Mouse (Mus musculus) small intestine, adult 2 months (tissue): ENCODE measurements around the gene Tnfrsf26. TPM values are rescaled to one million over a fixed set of nuclear protein-coding genes. Genes with fewer than 3 reads are reported as not detected.

Source experiments
- H3K27ac ChIP-seq: fragments of 200-500 bp; 2 replicates; pipeline ENCODE4 v1.5.1; 2012; ENCODE audit warnings: low read depth, low read length, control low read depth, inconsistent platforms; ENCODE audit not compliant: insufficient read depth
- H3K27me3 ChIP-seq: fragments of 200-500 bp; 2 replicates; pipeline ENCODE4 v1.6.1; 2012; ENCODE audit warnings: mild to moderate bottlenecking, moderate library complexity, low read length, inconsistent platforms; ENCODE audit not compliant: control insufficient read depth, insufficient read depth
- H3K36me3 ChIP-seq: fragments of 200-500 bp; 2 replicates; pipeline ENCODE4 v1.6.1; 2012; ENCODE audit warnings: mild to moderate bottlenecking, low read length, control low read depth, inconsistent platforms; ENCODE audit not compliant: control insufficient read depth, insufficient read depth
- H3K4me1 ChIP-seq: fragments of 200-500 bp; 2 replicates; pipeline ENCODE4 v1.6.1; 2012; ENCODE audit warnings: low read length, inconsistent platforms, mixed read lengths; ENCODE audit not compliant: control insufficient read depth, insufficient read depth, insufficient read length
- H3K4me3 ChIP-seq: fragments of 200-500 bp; 2 replicates; pipeline ENCODE4 v1.5.1; 2012; ENCODE audit warnings: low read depth, mild to moderate bottlenecking, control low read depth, inconsistent platforms, low read length, moderate library complexity
- CTCF ChIP-seq: fragments of 200-500 bp; IDR thresholded peaks from 2 replicates; pipeline ENCODE4 v1.5.1; 2012; ENCODE audit warnings: low read depth, mild to moderate bottlenecking, control low read depth, inconsistent platforms, low read length, moderate library complexity, mixed read lengths; ENCODE audit not compliant: insufficient replicate concordance, insufficient read length; ENCODE audit errors: extremely low read depth
- POLR2A ChIP-seq: fragments of 200-500 bp; IDR thresholded peaks from 2 replicates; pipeline ENCODE4 v1.6.1; 2012; ENCODE audit warnings: low read depth, mild to moderate bottlenecking, control low read depth, inconsistent platforms, low read length, moderate library complexity
- WGBS: fragments of 180-500 bp; shearing (Covaris S2); methylation state at CpG from one replicate; pipeline ENCODE4 v1.1.7; 2018; 5-methylcytosine and 5-hydroxymethylcytosine counted together
- polyA plus RNA-seq: library from polyadenylated mRNA; depleted of rRNA; stranded (reverse); fragments of >200 nt; gene quantifications from 2 replicates; pipeline ENCODE4 v1.2.3, GENCODE M21; 2012

The Tnfrsf26 gene
- polyA plus RNA-seq, 1 experiment = 0.27 TPM

GRCm38 (mm10) chr7:143594865-143595264 is 33.7 kb downstream of the Tnfrsf26 start:
- WGBS = 19% methylated on average over 5 of the region's 5 CpGs
- H3K4me3 ChIP-seq = no peak overlapping the region
- no peak overlapping the region for H3K27ac ChIP-seq
- H3K27me3 ChIP-seq = no peaks in the 10 kb centered on the region
- peaks cover 10% of the 10 kb centered on the region for H3K36me3 ChIP-seq
- H3K4me1 ChIP-seq = peaks cover 13% of the 10 kb centered on the region
- TF ChIP-seq POLR2A (no peak), CTCF (no peak)

- no peak for TF ChIP-seq CTCF
- TF ChIP-seq POLR2A = no peak
- Histone ChIP-seq H3K27me3 (no peaks in the 10 kb centered on the region), H3K4me3 (no peak overlapping the region), H3K4me1 (peaks cover 7% of the 10 kb centered on the region), H3K27ac (no peak overlapping the region), H3K36me3 (peaks cover 22% of the 10 kb centered on the region)
- 96% methylated on average over 10 of the region's 10 CpGs for WGBS
Observed at GRCm38 (mm10) chr7:143592255-143592654, 36.3 kb downstream of the Tnfrsf26 start.

GRCm38 (mm10) chr7:143588006-143588405 is 40.5 kb downstream of the Tnfrsf26 start:
- H3K27me3 ChIP-seq = no peaks in the 10 kb centered on the region
- WGBS = 89% methylated on average over 4 of the region's 4 CpGs
- no peaks in the 10 kb centered on the region for H3K4me1 ChIP-seq
- TF ChIP-seq POLR2A (no peak), CTCF (no peak)
- no peak overlapping the region for H3K4me3 ChIP-seq
- H3K27ac ChIP-seq = no peak overlapping the region
- H3K36me3 ChIP-seq = peaks cover 46% of the 10 kb centered on the region

GRCm38 (mm10) chr7:143587586-143587985 is 40.9 kb downstream of the Tnfrsf26 start:
- Histone ChIP-seq H3K4me1 (no peaks in the 10 kb centered on the region), H3K4me3 (no peak overlapping the region), H3K36me3 (peaks cover 49% of the 10 kb centered on the region), H3K27ac (no peak overlapping the region), H3K27me3 (no peaks in the 10 kb centered on the region)
- TF ChIP-seq CTCF (no peak), POLR2A (no peak)
- 88% methylated on average over 5 of the region's 5 CpGs for WGBS

- no peaks in the 10 kb centered on the region for H3K27me3 ChIP-seq
- peak; percentile 91; the same call in 1 of the 2 replicates for TF ChIP-seq CTCF
- no peak for TF ChIP-seq POLR2A
- H3K4me1 ChIP-seq = no peaks in the 10 kb centered on the region
- no peak overlapping the region for H3K4me3 ChIP-seq
- H3K36me3 ChIP-seq = peaks cover 53% of the 10 kb centered on the region
- H3K27ac ChIP-seq = no peak overlapping the region
- 21% methylated on average over 3 of the region's 3 CpGs for WGBS
Observed at GRCm38 (mm10) chr7:143583956-143584355, 44.6 kb downstream of the Tnfrsf26 start.

- Histone ChIP-seq H3K4me1 (no peaks in the 10 kb centered on the region), H3K27ac (no peak overlapping the region), H3K4me3 (no peak overlapping the region), H3K27me3 (no peaks in the 10 kb centered on the region), H3K36me3 (peaks cover 56% of the 10 kb centered on the region)
- WGBS = 90% methylated on average over 5 of the region's 5 CpGs
- TF ChIP-seq POLR2A (no peak), CTCF (no peak)
Observed at GRCm38 (mm10) chr7:143583025-143583424, 45.5 kb downstream of the Tnfrsf26 start.

GRCm38 (mm10) chr7:143575751-143576150 is 52.8 kb downstream of the Tnfrsf26 start:
- Histone ChIP-seq H3K27ac (no peak overlapping the region), H3K36me3 (peaks cover 77% of the 10 kb centered on the region)
- 93% methylated on average over 11 of the region's 11 CpGs for WGBS

More at GRCm38 (mm10) chr7:143575751-143576150, 52.8 kb downstream of the Tnfrsf26 start:
- Histone ChIP-seq H3K4me3 (no peak overlapping the region), H3K27me3 (no peaks in the 10 kb centered on the region), H3K4me1 (no peaks in the 10 kb centered on the region)
- TF ChIP-seq POLR2A (no peak), CTCF (no peak)
